Mouse (Mus musculus) heart, postnatal 0 days (tissue): ENCODE data around the gene 4930407I10Rik. TPM values are rescaled to one million over a fixed set of nuclear protein-coding genes. Genes with fewer than 3 reads are reported as not detected.

Experiments used
- ATAC-seq: fragments of 200-750 bp; cut with Nextera tagmentation; 2 replicates; pipeline ENCODE4 v1.8.0; 2017; ENCODE audit warnings: low read depth, moderate number of reproducible peaks, moderate library complexity; ENCODE audit not compliant: insufficient read depth
- DNase-seq: peaks from one replicate; pipeline ENCODE4 v3.0.0-alpha.2; 2016; ENCODE audit warnings: low spot score
- H3K27ac ChIP-seq: fragments of 300-500 bp; sonication (generic); 2 replicates; pipeline ENCODE4 v1.5.1; 2014; ENCODE audit warnings: low read depth, mild to moderate bottlenecking
- H3K27me3 ChIP-seq: fragments of 300-500 bp; sonication (generic); 2 replicates; pipeline ENCODE4 v1.6.1; 2014; ENCODE audit warnings: low read length, mixed read lengths; ENCODE audit not compliant: control insufficient read depth, insufficient read depth
- H3K36me3 ChIP-seq: fragments of 300-500 bp; sonication (generic); replicated peaks from 2 replicates; pipeline ENCODE4 v1.6.1; 2014; ENCODE audit warnings: low read length, mixed read lengths; ENCODE audit not compliant: control insufficient read depth, insufficient read depth
- H3K4me1 ChIP-seq: fragments of 300-500 bp; sonication (generic); 2 replicates; pipeline ENCODE4 v1.6.1; 2014; ENCODE audit warnings: antibody characterized with exemption; ENCODE audit not compliant: control insufficient read depth, insufficient read depth
- H3K4me2 ChIP-seq: fragments of 300-500 bp; sonication (generic); 2 replicates; pipeline ENCODE4 v1.6.1; 2014; ENCODE audit warnings: low read depth, mild to moderate bottlenecking, low read length, moderate library complexity
- H3K4me3 ChIP-seq: fragments of 300-500 bp; sonication (generic); 2 replicates; pipeline ENCODE4 v1.5.1; 2014; ENCODE audit warnings: low read depth, low read length
- H3K9ac ChIP-seq: fragments of 300-500 bp; sonication (generic); replicated peaks from 2 replicates; pipeline ENCODE4 v1.6.1; 2014; ENCODE audit warnings: low read depth, low read length, mixed read lengths
- H3K9me3 ChIP-seq: fragments of 300-500 bp; sonication (generic); replicated peaks from 2 replicates; pipeline ENCODE4 v1.6.1; 2016; ENCODE audit warnings: low read length; ENCODE audit not compliant: control insufficient read depth
- CTCF ChIP-seq: IDR thresholded peaks from 2 replicates; pipeline ENCODE4 v1.5.1; 2016; ENCODE audit warnings: antibody characterized with exemption, control low read depth, low read depth
- EP300 ChIP-seq: IDR thresholded peaks from 2 replicates; pipeline ENCODE4 v1.6.1; 2016; ENCODE audit warnings: antibody characterized with exemption, low read depth
- WGBS: fragments of 180-500 bp; shearing (Covaris S2); extraction: QIAGEN DNeasy Blood & Tissue Kit; methylation state at CpG from one replicate; pipeline ENCODE4 v1.1.7; 2014; 5-methylcytosine and 5-hydroxymethylcytosine counted together
- polyA plus RNA-seq: library from polyadenylated mRNA; unstranded; fragments of >200 nt; fragmentation: Nextera tagmentation; extraction: Ambion mirVana; gene quantifications from 2 replicates; pipeline ENCODE4 v1.2.1, GENCODE M21; 2015
- total RNA-seq: library from RNA; depleted of rRNA; stranded (reverse); fragments of >200 nt; gene quantifications from 2 replicates; pipeline ENCODE4 v1.2.3, GENCODE M21; 2014; ENCODE audit warnings: low replicate concordance

4930407I10Rik gene
- total and polyA plus RNA-seq, 2 experiments from 2014 or later: not detected

- Histone ChIP-seq H3K36me3 (no peaks in the 10 kb centered on the region), H3K9ac (no peak overlapping the region), H3K4me3 (no peak overlapping the region), H3K27me3 (peaks cover 43% of the 10 kb centered on the region), H3K4me2 (no peak overlapping the region), H3K4me1 (no peaks in the 10 kb centered on the region), H3K9me3 (no peaks in the 10 kb centered on the region), H3K27ac (no peak overlapping the region)
- no peak for TF ChIP-seq EP300
- TF ChIP-seq CTCF: no peak
- no peak for DNase-seq
- 57% methylated on average over 14 of the region's 14 CpGs for WGBS
- no peak for ATAC-seq
Measured at GRCm38 (mm10) chr15:82063909-82064308, 5.0 kb downstream of the 4930407I10Rik start.

GRCm38 (mm10) chr15:82065511-82065910 lies 6.6 kb downstream of the 4930407I10Rik start:
- Histone ChIP-seq H3K9me3 (no peaks in the 10 kb centered on the region), H3K27ac (no peak overlapping the region), H3K27me3 (peaks cover 60% of the 10 kb centered on the region), H3K4me2 (no peak overlapping the region), H3K36me3 (no peaks in the 10 kb centered on the region), H3K9ac (no peak overlapping the region; the same call in 1 of the 2 replicates), H3K4me1 (no peaks in the 10 kb centered on the region), H3K4me3 (no peak overlapping the region)
- peak; percentile 82 for TF ChIP-seq CTCF
- no peak for TF ChIP-seq EP300
- ATAC-seq (no peak), DNase-seq (peak; percentile 65)
- 8% methylated on average over 7 of the region's 7 CpGs for WGBS

GRCm38 (mm10) chr15:82069898-82070297 lies 10.9 kb downstream of the 4930407I10Rik start, which contains the start of gene Mei1:
TSS of gene Mei1 (plus strand) at chr15:82069996.
- Histone ChIP-seq H3K9me3 (no peaks in the 10 kb centered on the region), H3K4me3 (peak within 1 kb of the TSS; percentile 1; the same call in 1 of the 2 replicates), H3K9ac (no peak within 1 kb of the TSS), H3K27me3 (peaks cover 42% of the 10 kb centered on the region), H3K36me3 (no peaks in the 10 kb centered on the region), H3K4me2 (no peak within 1 kb of the TSS), H3K27ac (no peak within 1 kb of the TSS), H3K4me1 (no peaks in the 10 kb centered on the region)
- ATAC-seq (no peak), DNase-seq (no peak)
- 17% methylated on average over 37 of the region's 40 CpGs for WGBS
- TF ChIP-seq CTCF (no peak), EP300 (no peak)

- Histone ChIP-seq H3K4me1 (no peaks in the 10 kb centered on the region), H3K9me3 (no peaks in the 10 kb centered on the region), H3K4me3 (no peak overlapping the region), H3K27ac (no peak overlapping the region), H3K36me3 (no peaks in the 10 kb centered on the region), H3K27me3 (peaks cover 34% of the 10 kb centered on the region), H3K9ac (no peak overlapping the region), H3K4me2 (no peak overlapping the region)
- no peak for DNase-seq
- no peak for ATAC-seq
- WGBS: 83% methylated on average over 26 of the region's 26 CpGs
- TF ChIP-seq EP300: no peak
- TF ChIP-seq CTCF: no peak
Measured at GRCm38 (mm10) chr15:82071816-82072469, 13.0 kb downstream of the 4930407I10Rik start.

GRCm38 (mm10) chr15:82073490-82073889 lies 14.5 kb downstream of the 4930407I10Rik start:
- WGBS: 64% methylated on average over 7 of the region's 7 CpGs
- H3K27me3 ChIP-seq: peaks cover 33% of the 10 kb centered on the region
- H3K9ac ChIP-seq: no peak overlapping the region
- no peaks in the 10 kb centered on the region for H3K9me3 ChIP-seq
- H3K36me3 ChIP-seq: no peaks in the 10 kb centered on the region
- no peak overlapping the region for H3K27ac ChIP-seq
- DNase-seq: no peak
- no peak for ATAC-seq
- no peak overlapping the region for H3K4me3 ChIP-seq
- no peak overlapping the region for H3K4me2 ChIP-seq
- H3K4me1 ChIP-seq: no peaks in the 10 kb centered on the region
- TF ChIP-seq EP300 (no peak), CTCF (no peak)

- Histone ChIP-seq H3K9ac (no peak overlapping the region), H3K36me3 (no peaks in the 10 kb centered on the region), H3K4me2 (no peak overlapping the region), H3K27me3 (no peaks in the 10 kb centered on the region), H3K4me3 (no peak overlapping the region), H3K27ac (no peak overlapping the region), H3K9me3 (no peaks in the 10 kb centered on the region), H3K4me1 (no peaks in the 10 kb centered on the region)
- no peak for TF ChIP-seq EP300
- TF ChIP-seq CTCF: no peak
- ATAC-seq (no peak), DNase-seq (no peak)
- WGBS: 47% methylated on average over 10 of the region's 10 CpGs
Measured at GRCm38 (mm10) chr15:82079883-82080282, 20.9 kb downstream of the 4930407I10Rik start.
